Mouse (Mus musculus) lung, adult 10 weeks (tissue): ENCODE data around the gene Kif15. TPM values are rescaled to one million over a fixed set of nuclear protein-coding genes. Genes with fewer than 3 reads are reported as not detected.

Experiments used
- polyA plus RNA-seq: library from polyadenylated mRNA; stranded (reverse); fragments of 350-450 nt; fragmentation: Illumina TruSeq; extraction: RNeasy Lipid Tissue Mini Kit (QIAGEN cat#74804); gene quantifications from one replicate; pipeline ENCODE4 v1.2.3, GENCODE M21; 2014; ENCODE audit warnings: low read depth, low replicate concordance; ENCODE audit not compliant: insufficient read depth

The Kif15 gene
- 2.6 TPM for polyA plus RNA-seq

DNA sequence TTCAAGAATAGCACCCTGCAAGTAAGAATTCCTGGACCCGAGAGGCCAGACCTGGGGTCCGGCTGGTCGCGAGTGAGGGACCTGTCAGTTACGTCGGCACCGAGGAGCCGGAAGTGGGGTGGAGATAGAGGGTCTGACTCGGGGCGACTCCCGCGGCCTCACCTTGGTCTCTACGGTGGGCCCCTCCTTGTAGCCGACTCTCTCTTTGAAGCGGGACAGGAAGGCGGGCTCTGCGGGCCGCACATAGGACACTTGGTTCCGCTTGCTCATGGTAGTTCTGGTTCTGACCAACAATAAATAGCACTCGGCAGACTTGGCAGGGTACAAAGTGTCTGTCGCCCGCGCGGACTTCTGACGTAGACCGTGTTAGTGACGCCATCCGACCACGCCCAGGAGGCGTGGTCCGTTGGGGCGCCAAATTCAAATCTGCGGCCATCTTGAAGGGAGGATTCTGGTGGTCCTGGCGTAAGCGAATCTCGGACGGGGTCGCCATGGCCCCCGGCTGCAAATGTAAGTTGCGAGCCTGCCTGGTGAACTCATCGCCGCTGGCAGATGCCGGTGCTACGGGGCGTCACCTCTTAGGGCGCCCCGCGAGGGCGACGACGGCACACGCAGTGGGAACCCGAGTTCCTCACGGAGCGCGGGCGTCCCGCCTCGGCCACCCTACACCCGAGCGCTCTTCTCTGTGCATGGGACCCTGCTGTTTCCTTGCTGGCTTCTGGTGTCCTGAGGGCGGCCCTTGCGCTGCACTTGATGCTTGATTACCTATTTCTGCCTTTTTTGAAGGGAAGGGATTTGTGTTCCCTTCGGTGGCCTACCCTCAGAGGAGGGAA is at the start of gene Kif15, which contains the start of gene 1110059G10Rik:
Gene Kif15 (plus strand): TSS at position 404 of the 833 bp plus-strand sequence.
Gene 1110059G10Rik (minus strand): TSS at position 358 of the 833 bp plus-strand sequence.

DNA sequence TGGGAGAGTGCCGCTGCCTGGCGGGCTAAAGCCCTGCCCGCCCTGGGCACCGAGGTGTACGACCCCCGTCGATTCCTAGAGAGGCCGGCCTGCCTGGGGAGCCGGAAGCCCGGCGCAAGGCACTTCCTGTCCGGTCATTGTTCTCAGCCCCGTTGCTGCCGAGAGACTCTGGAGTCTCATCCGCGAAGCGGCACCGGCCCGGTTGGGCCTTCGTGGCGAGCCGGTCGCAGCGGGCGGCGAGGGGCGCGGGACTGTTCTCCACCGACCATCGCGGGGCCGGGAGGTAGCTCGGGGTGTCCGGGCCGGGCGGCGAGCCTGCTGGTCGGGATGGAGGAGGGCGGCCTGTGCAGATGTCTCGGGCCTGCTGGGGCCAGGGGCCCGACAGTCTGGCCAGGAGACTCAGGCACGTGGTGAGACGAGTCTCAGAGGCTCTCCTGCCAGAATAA is 27.9 kb upstream of the Kif15 start, which contains the start of gene Zfp105:
Gene Zfp105 (plus strand): TSS at position 137 of the 446 bp plus-strand sequence.

DNA sequence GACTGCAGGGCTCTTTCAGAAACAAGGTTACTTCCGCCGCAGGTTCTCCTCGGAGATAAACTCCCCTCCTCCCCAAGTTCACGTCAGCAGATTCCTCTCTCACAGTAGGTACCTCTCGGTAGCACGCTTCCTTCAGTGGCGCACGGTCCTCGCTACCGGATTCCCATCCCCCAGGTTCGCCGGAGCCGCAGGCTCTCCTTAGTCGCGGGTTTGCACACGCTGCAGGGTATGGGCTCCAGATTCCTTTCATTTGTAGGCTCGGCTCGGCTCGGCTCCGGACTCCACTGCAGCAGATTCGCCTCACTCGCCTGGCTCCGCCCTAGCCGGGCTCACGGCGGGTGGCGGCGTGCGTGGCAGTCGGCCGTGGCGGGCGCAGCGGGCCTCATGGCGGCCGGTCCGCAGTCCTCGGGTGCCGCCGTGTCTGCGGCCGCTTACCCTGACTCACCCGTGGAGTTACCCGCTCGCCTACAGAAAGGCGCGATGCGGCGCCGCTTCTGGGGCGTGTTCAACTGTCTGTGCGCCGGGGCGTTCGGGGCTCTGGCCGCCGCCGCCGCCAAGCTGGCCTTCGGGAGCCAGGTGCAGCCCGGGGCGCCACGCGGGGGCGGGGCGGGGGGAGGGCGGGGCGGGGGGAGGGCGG is 70.3 kb downstream of the Kif15 start, which contains the start of gene Tmem42:
Gene Tmem42 (plus strand): TSS at position 332 of the 637 bp plus-strand sequence.

DNA sequence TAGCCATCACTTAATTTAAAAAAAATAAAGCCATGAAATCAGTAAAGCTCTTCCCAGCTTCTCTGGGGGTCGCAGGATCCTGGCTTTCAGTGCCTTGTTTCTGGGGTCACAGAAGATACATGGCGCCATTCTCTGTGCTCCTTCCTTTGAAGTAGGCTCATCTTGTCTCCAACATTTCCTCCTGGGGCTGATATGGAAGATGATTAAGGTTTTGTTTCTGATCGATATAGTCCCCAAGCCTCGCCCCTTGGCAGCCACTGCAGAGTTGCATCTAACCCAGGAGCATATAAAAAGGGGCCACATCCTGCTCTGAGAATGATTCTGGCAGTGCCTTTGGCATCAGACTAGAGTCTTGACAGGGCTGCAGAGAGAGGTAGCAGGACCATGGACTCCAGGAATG is 83.6 kb downstream of the Kif15 start, which contains the start of gene Tgm4:
Gene Tgm4 (plus strand): TSS at position 301 of the 400 bp plus-strand sequence.

Other genes starting within 250 kb of the Kif15 start
- 0.07 TPM for gene Topaz1, start 203.7 kb upstream of the Kif15 start, polyA plus RNA-seq
- gene Tcaim, start 145.5 kb upstream of the Kif15 start, polyA plus RNA-seq, result 5.1 TPM
- gene Gm35549, start 107.0 kb upstream of the Kif15 start, polyA plus RNA-seq, result not detected
- 13.7 TPM for gene Zfp445, start 85.0 kb upstream of the Kif15 start, polyA plus RNA-seq
- gene Zkscan7, start 65.4 kb upstream of the Kif15 start, polyA plus RNA-seq, result 5.1 TPM
- 4.6 TPM for gene Zfp105, start 28.0 kb upstream of the Kif15 start, polyA plus RNA-seq
- 28.8 TPM for gene 1110059G10Rik, start within 50 bp of the Kif15 start, polyA plus RNA-seq
- 28.7 TPM for gene Tmem42, start 70.3 kb downstream of the Kif15 start, polyA plus RNA-seq
- 0.10 TPM for gene Tgm4, start 83.7 kb downstream of the Kif15 start, polyA plus RNA-seq
- 63.5 TPM for gene Zdhhc3, start 162.2 kb downstream of the Kif15 start, polyA plus RNA-seq
- gene Exosc7, start 162.2 kb downstream of the Kif15 start, polyA plus RNA-seq, result 75.0 TPM
- gene Clec3b, start 199.9 kb downstream of the Kif15 start, polyA plus RNA-seq, result 182 TPM